Mouse (Mus musculus) thymus, adult 2 months (tissue): ENCODE measurements at regions not wholly inside any gene's neighbourhood (a gene's known extent, or its start where the extent isn't known, plus 50 kb on each side); places are given as distances from the start of the nearest gene placed in this dataset.
"Not testable (repeated sequence)": the region's sequence is repeated elsewhere in the genome, so short reads cannot be mapped to it uniquely, and the experiment has no call there.

Experiments
- DNase-seq: peaks from one replicate; pipeline ENCODE4 v3.0.0; 2021
- H3K27ac ChIP-seq: fragments of 200-500 bp; 2 replicates; pipeline ENCODE4 v1.5.1; 2012; ENCODE audit warnings: low read length, control low read depth; ENCODE audit not compliant: control insufficient read depth, insufficient read depth
- H3K27me3 ChIP-seq: fragments of 200-500 bp; 2 replicates; pipeline ENCODE4 v1.6.1; 2012; ENCODE audit warnings: mild to moderate bottlenecking, low read length, moderate library complexity, mixed read lengths; ENCODE audit not compliant: control insufficient read depth, insufficient read depth
- H3K36me3 ChIP-seq: fragments of 200-500 bp; 2 replicates; pipeline ENCODE4 v1.6.1; 2012; ENCODE audit warnings: mild to moderate bottlenecking, low read length, moderate library complexity; ENCODE audit not compliant: control insufficient read depth, insufficient read depth
- H3K4me1 ChIP-seq: fragments of 200-500 bp; replicated peaks from 2 replicates; pipeline ENCODE4 v1.6.1; 2012; ENCODE audit warnings: low read length; ENCODE audit not compliant: control insufficient read depth, insufficient read depth
- H3K4me3 ChIP-seq: fragments of 200-500 bp; 2 replicates; pipeline ENCODE4 v1.5.1; 2012; ENCODE audit warnings: mild to moderate bottlenecking, low read length, control low read depth, moderate library complexity; ENCODE audit not compliant: control insufficient read depth, insufficient read depth
- CTCF ChIP-seq: fragments of 200-500 bp; IDR thresholded peaks from 2 replicates; pipeline ENCODE4 v1.5.1; 2012; ENCODE audit warnings: mild to moderate bottlenecking, control low read depth, low read length, moderate library complexity, borderline replicate concordance; ENCODE audit not compliant: control insufficient read depth, poor library complexity, insufficient read depth; ENCODE audit errors: extremely low read depth
- POLR2A ChIP-seq: fragments of 200-500 bp; IDR thresholded peaks from 2 replicates; pipeline ENCODE4 v1.6.1; 2012; ENCODE audit warnings: mild to moderate bottlenecking, low read length, control low read depth, moderate library complexity; ENCODE audit not compliant: control insufficient read depth, poor library complexity, insufficient read depth; ENCODE audit errors: extremely low read depth
- whole genome bisulfite sequencing: fragments of 180-500 bp; shearing (Covaris S2); methylation state at CpG from one replicate; pipeline ENCODE4 v1.1.7; 2018; 5-methylcytosine and 5-hydroxymethylcytosine counted together

DNA sequence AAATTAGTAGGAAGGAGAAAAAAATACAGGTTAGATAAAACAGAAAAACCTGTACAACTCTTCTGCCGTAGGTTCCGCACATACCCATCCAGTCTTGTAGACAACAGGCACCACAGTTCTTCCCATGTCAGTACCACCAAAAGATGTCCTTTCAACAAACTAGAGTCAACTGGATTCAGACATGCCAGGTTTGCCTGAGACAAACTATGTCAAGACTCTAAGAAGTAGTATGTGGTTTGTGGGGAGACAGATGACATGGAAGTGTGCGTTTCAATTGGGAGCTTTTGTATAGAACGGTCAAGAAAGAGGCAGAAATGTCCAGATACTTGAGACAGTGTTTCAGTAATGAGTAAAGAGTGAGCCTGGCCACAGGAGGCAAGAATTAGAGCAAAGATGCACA lies 119.5 kb upstream of the Nebl start:
- WGBS, result 91% methylated on average over 4 of the region's 4 CpGs
- TF ChIP-seq CTCF, result no peak
- TF ChIP-seq POLR2A, result no peak
- no peaks in the 10 kb centered on the region for H3K36me3 ChIP-seq
- H3K27ac ChIP-seq, result no peak overlapping the region
- no peak for DNase-seq
- H3K4me3 ChIP-seq, result no peak overlapping the region
- no peaks in the 10 kb centered on the region for H3K4me1 ChIP-seq
- no peaks in the 10 kb centered on the region for H3K27me3 ChIP-seq

DNA sequence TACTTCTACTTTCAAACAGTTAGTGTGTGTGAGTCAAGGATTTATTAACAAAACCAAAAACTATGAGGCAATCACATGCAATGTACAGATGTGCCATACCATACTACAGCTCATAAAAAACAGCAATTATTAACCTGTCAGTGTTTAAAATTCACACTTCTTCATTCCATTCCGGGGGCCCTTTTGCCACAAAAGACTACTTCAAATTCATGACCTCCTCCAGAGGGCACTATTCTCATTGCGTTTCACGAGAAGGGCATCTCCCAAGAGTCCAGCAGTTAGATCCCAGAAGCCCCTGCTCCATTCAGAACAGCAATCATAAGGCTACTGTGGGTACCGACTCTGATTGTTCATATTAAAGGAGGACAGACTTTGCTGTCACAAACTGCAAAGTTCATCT lies 118.0 kb upstream of the Nebl start:
- H3K4me3 ChIP-seq, result no peak overlapping the region
- WGBS, result 26% methylated on average over 4 of the region's 4 CpGs
- DNase-seq, result no peak
- H3K36me3 ChIP-seq, result no peaks in the 10 kb centered on the region
- TF ChIP-seq CTCF, result no peak
- TF ChIP-seq POLR2A, result no peak
- no peaks in the 10 kb centered on the region for H3K27me3 ChIP-seq
- H3K27ac ChIP-seq, result no peak overlapping the region
- H3K4me1 ChIP-seq, result no peaks in the 10 kb centered on the region

DNA sequence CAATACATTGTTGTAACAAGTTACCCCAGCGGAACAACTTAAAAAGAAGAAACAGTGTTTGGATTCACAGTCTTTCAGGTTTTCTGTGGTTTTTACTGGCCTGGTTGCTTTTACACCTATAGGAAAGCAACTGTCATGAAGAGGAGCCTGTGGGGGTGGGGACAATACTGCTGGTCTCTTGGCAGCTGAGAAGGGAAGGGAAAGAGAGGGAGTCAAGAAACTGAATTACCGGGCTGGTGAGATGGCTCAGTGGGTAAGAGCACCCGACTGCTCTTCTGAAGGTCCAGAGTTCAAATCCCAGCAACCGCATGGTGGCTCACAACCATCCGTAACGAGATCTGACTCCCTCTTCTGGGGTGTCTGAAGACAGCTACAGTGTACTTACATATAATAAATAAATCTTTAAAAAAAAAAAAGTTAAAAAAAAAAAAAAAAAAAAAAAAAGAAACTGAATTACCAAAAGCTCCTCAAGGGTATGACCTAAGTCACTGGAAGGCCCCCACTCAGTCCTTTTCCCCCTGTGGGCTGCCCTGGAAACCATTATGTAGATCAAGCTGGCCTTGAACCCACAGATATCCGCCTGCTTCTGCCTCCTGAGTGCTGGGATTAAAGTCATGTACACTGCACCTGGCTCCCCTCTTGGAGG lies 114.3 kb upstream of the Nebl start:
- H3K4me3 ChIP-seq, H3K36me3 ChIP-seq, DNase-seq, H3K27ac ChIP-seq, H3K4me1 ChIP-seq, H3K27me3 ChIP-seq: not testable (repeated sequence)
- WGBS, result 87% methylated on average over 6 of the region's 7 CpGs

DNA sequence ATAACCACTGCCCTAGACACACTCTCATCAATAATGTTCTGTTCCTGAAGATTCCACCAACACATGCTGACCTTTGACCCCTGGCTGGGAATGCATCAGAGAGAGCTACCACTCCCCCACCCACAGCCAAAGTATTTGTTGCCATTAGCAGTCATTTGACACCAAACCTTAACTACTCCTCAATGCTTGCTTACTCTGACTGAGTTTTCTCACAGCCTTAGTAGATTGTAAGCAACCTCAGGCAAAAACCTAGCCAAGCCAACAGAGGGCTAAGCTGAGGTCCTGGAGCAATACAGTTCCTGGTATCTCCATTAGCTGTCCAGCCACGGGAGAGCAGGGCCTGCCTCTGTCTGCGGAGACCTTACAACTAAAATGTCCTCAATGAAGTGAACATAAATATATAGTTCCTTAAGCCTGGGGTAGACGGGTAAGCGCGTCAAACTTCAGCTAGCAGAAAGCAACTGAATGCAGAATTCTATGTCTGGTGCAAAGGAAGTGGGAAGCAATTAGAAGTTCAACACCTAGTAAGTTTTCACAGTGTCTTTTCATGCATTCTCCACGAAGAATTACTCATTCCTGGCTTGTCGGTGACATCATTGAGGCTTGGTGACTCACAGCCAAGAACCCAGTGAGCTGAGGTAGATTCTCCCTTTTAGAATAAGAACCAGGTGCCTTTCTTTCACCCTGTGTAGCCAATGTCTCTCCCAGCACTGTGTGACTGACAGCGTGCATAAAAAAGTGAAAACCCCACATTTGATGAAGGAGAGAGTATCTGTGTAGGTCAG lies 113.6 kb upstream of the Nebl start:
- H3K27me3 ChIP-seq, result no peaks in the 10 kb centered on the region
- WGBS, result 87% methylated on average over 8 of the region's 8 CpGs
- H3K4me1 ChIP-seq, result no peaks in the 10 kb centered on the region
- H3K4me3 ChIP-seq, result no peak overlapping the region
- H3K36me3 ChIP-seq, result no peaks in the 10 kb centered on the region
- TF ChIP-seq CTCF, result no peak
- TF ChIP-seq POLR2A, result no peak
- H3K27ac ChIP-seq, result no peak overlapping the region
- no peak for DNase-seq

DNA sequence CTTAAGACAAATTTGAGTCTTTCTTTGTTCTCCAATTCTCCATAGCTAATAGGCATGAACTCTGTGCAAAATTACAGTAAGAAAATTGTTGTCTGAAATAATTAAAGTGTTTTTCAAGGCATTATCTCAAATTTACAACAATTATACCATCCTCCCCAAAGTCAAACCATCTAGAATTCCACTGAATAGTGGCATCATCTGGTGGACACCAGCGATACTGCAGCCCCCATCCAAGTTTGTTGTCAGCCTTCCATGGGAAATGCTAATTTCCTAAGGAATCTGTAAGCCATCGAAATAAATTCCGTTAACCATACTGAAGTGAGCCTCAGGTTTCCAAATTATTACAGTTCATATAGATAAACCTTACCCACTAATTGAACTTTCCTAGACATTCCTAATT lies 110.7 kb upstream of the Nebl start:
- Histone ChIP-seq H3K27me3 (no peaks in the 10 kb centered on the region), H3K27ac (no peak overlapping the region), H3K36me3 (no peaks in the 10 kb centered on the region), H3K4me1 (no peaks in the 10 kb centered on the region), H3K4me3 (no peak overlapping the region)
- DNase-seq, result no peak
- WGBS, result 73% methylated on average over 3 of the region's 3 CpGs
- TF ChIP-seq CTCF, result no peak
- no peak for TF ChIP-seq POLR2A

DNA sequence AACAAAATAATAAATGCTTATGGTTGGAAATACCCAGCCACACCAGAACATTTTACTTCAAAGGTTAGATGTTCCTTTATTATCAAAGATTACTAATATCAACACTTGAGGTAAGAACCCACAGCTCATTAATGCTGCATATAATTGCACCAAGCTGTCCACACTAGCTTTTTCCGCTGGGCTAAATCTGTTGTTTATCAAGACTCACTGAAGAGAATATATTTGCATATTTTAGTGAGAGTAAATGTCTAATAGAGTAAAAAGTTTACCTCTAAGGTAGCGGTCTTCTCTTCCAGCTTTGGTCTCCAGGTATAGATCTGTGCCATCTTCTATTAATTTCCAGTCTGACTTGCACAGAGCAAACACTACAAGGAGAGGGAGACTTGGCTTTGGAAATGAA lies 110.3 kb upstream of the Nebl start:
- 95% methylated on average over 2 of the region's 2 CpGs for WGBS
- DNase-seq, result no peak

DNA sequence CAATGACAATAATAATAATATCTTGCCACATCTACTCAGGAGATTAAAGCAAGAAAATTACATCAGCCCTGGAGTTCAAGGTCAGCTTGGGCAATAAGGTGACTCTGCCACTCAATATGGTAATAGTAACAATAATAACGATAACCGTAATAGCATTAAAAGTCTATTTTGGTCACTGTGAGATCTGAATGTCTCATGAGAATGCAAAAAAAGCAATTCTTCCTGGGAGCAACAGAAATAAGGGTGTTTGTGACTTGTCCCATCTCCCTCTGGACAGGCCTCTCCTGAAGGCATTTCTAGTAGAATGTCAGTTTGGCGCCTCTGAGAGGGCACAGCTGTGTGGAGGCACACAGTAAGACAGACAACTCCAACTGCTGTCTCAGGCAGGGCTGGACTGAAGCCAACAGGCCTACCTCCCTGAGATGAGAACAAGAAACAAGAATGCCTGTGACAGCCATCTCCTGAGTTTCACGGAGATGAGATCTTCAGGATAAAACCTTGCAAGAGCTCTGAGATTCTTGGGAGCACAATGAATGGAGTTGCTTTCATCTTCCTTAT lies 109.8 kb upstream of the Nebl start:
- H3K36me3 ChIP-seq, result no peaks in the 10 kb centered on the region
- no peak for TF ChIP-seq POLR2A
- no peak for TF ChIP-seq CTCF
- WGBS, result 92% methylated on average over 4 of the region's 4 CpGs

More for the DNA sequence above, 110.3 kb upstream of the Nebl start:
- TF ChIP-seq POLR2A, result no peak
- TF ChIP-seq CTCF, result no peak
- H3K36me3 ChIP-seq, result no peaks in the 10 kb centered on the region
- H3K4me1 ChIP-seq, result no peaks in the 10 kb centered on the region
- no peaks in the 10 kb centered on the region for H3K27me3 ChIP-seq
- H3K27ac ChIP-seq, result no peak overlapping the region
- no peak overlapping the region for H3K4me3 ChIP-seq

More for the DNA sequence above, 109.8 kb upstream of the Nebl start:
- Histone ChIP-seq H3K4me3 (no peak overlapping the region), H3K27ac (no peak overlapping the region), H3K27me3 (no peaks in the 10 kb centered on the region), H3K4me1 (no peaks in the 10 kb centered on the region)
- DNase-seq, result no peak
